Mouse (Mus musculus): Measurements from ENCODE around the gene Znrf1.
"Not testable (repeated sequence)": the region's sequence is repeated elsewhere in the genome, so short reads cannot be mapped to it uniquely, and the experiment has no call there.

The Znrf1 gene

GRCm38 (mm10) chr8:111642496-111642895, 106.6 kb downstream of the Znrf1 start:
- DNase-seq, result no peak

- DNase-seq, result no peak
These were observed 107.0 kb downstream of the Znrf1 start for GRCm38 (mm10) chr8:111642939-111643263.

GRCm38 (mm10) chr8:111643264-111644141, 107.6 kb downstream of the Znrf1 start, which contains the start of gene Zfp1:
TSS of gene Zfp1 (plus strand) at chr8:111643401.
- DNase-seq, result peak; percentile 92

- DNase-seq, result not testable (repeated sequence)
These were observed 108.6 kb downstream of the Znrf1 start for GRCm38 (mm10) chr8:111644286-111645051.

DNA sequence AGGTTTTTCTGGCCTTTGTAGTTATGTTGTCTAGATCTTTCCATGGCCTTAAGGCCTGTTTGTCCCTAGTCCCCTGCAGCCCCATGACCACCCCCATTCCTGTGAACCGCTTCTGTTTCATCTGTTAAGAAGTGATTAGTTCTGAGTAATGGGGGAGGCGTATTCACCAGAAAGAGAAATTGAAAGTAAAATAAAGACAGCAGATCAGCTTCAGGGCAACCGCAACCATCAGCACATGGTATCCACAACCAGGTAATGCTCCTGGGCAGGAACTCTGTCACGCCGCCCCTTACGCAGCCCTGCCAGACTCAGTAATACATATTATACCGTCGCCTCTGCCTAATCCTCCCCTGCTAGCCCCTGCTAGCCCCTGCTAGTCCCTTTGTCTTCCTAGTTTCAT, 109.8 kb downstream of the Znrf1 start:
- no peak for DNase-seq

DNA sequence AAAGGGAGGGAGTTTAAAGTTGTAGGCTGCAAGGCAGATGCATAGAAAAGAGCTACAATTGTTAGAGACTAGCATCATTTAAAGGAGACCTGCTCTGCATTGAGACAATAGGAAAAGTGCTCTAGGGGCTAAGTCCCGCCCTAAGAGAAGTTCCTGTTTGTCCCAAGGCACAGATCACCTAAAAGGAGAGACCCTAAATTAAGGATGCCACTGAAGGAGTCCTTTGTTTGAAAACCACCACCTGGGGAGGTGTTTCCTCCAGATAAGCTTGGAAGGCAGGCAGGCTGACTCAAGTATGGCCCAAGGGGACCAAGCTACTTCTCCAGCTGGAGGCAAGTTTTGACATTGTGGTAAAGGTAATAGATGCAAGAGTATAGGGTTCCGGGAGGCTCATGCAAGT, 112.9 kb downstream of the Znrf1 start:
- DNase-seq, result no peak

- DNase-seq, result no peak
These were observed 114.8 kb downstream of the Znrf1 start for GRCm38 (mm10) chr8:111650651-111651050.

DNA sequence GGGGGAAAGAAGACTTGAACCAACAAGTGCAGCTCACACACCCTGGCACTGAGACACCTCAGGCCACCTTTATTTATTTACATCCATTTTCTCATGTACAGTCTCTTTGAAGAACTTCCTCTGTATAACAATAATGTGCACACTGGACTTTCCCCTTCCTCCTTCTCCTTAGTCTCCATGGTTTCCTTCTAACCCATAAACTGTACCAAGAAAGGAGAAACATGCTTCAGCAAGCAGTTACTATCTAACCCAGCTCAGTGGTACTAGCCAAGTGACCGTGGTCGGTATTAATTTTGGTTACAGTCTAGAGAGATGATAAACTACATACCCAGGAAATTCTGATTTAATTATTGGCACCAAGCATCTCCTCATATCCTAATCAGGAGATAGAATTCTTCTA, 117.6 kb downstream of the Znrf1 start:
- DNase-seq, result no peak

- no peak for DNase-seq
These were observed 121.5 kb downstream of the Znrf1 start for GRCm38 (mm10) chr8:111657312-111657854.

GRCm38 (mm10) chr8:111658819-111659423, 123.0 kb downstream of the Znrf1 start:
- no peak for DNase-seq

- DNase-seq, result peak; percentile 90
These were observed 126.6 kb downstream of the Znrf1 start for GRCm38 (mm10) chr8:111662473-111662872.

GRCm38 (mm10) chr8:111666751-111667150, 130.9 kb downstream of the Znrf1 start:
- DNase-seq, result no peak

All from lung, postnatal 14 days (tissue).